Mouse (Mus musculus) embryonic stem cell, embryonic (primary cell): ENCODE measurements around the gene Tbck.

Experiments
- CTCF ChIA-PET, 4 experiments: fragments of 300-600 bp in 2 of 4; fragments of 350-600 bp in 2 of 4; sonication (Branson Sonifier 250); formaldehyde crosslinking; loops; one replicate each; lab custom pipeline; 2022; ENCODE audit warnings: inconsistent platforms in 2 of 4; lab: Charles Lee
- POLR2A ChIA-PET, 4 experiments: fragments of 300-600 bp in 2 of 4; fragments of 350-600 bp in 2 of 4; sonication (Branson Sonifier 250); formaldehyde crosslinking; loops; one replicate each; lab custom pipeline; 2022; ENCODE audit warnings: antibody characterized with exemption in 4 of 4, inconsistent platforms in 1 of 4; lab: Charles Lee

Tbck gene

GRCm38 (mm10) chr3:132744287-132745146 is 60.6 kb downstream of the Tbck start:
- ChIA-PET CTCF (interaction anchor here in 1 of 4 experiments (0.7 kb wide), 1 partner anchor 533 kb away, joined by 3 read pairs; no protein-coding TSS in a partner anchor), POLR2A (interaction anchor here in 1 of 4 experiments (1.4 kb wide), 1 partner anchor 348 kb away, joined by 3 read pairs; the partner anchor contains the start of genes Gstcd and Ints12)

DNA sequence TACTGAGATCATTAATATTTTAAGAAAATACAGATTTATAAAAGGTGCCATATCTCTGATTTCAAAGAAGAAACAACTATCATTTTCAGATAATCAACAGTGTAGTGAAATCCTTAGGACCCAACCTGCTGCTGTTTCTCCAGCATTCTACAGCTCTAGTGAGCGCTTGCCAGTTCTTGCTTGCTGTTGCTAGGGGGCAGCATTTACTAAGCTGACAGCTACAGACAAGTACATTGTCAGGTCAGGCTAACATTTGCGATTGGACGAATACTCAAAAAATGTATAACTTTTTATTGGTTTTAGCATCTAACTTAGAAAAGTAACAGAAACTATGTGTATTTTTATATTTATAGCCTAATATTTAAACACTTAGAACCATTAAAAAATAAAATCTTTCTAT is 63.1 kb downstream of the Tbck start:
- ChIA-PET POLR2A (interaction anchor here in 2 of 4 experiments (1.3 to 2.7 kb wide), 3 partner anchors 9 to 345 kb away, joined by 3 to 8 read pairs (median 6); partner anchors contain the start of genes Gstcd (in 1 of the 2) and Ints12 (in 1 of the 2)), CTCF (interaction anchor here (0.6 to 1.5 kb wide), 7 partner anchors 67 to 563 kb away, joined by 3 to 8 read pairs (median 4); partner anchors contain the start of gene Ppa2 (in 1 of the 4))

DNA sequence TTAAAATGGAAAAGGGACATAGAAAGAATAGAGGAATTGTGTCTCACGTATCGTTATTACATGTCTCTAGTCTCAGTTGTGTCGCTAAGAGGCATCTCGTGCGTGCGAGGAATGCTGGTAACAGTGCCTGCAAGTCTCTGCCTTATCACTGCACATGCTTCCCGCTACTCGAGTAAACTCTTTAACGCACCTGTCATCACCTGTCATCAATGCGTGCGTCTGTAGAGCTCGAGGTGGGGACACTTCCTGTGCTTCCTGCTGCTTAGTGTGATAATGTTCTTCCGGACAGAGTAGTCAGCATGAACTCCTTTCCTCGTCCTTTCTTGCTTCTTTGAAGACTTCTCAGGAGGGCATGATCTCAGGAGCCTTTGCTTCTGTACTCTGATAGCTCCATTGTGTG is 63.8 kb downstream of the Tbck start:
- POLR2A ChIA-PET = interaction anchor here in 2 of 4 experiments (1.3 to 2.7 kb wide), 2 partner anchors 16 to 344 kb away, joined by 6 to 8 read pairs; partner anchors contain the start of genes Gstcd (in 1 of the 2) and Ints12 (in 1 of the 2)
- CTCF ChIA-PET = interaction anchor here in 2 of 4 experiments (0.7 to 1.0 kb wide), 2 partner anchors 75 to 562 kb away, joined by 3 to 4 read pairs; partner anchors contain the start of gene Ppa2 (in 1 of the 2)

DNA sequence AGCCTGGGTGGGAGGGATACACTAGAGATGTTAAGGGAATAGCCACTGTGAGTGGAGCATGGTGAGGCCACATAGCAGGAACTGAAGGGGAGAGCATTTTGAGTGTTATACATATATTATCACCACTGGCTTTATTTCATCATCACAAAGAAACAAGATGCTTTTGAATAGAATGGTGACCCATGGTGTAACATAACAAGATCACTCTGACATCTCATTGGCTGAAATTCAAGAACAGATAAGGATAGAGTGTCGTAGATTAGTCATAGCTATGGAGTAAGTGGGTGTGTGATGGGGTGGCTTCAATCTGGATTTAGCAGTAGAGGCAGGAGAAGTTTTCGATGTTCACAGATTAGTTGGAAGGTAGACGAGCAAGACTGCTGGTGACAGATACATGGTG is 64.8 kb downstream of the Tbck start:
- POLR2A ChIA-PET = no interaction called here
- CTCF ChIA-PET = no interaction called here

GRCm38 (mm10) chr3:132752772-132753171 is 68.8 kb downstream of the Tbck start:
- ChIA-PET CTCF (no interaction called here), POLR2A (interaction anchor here in 1 of 4 experiments (0.5 kb wide), 1 partner anchor 52 kb away, joined by 3 read pairs; no protein-coding TSS in a partner anchor)

DNA sequence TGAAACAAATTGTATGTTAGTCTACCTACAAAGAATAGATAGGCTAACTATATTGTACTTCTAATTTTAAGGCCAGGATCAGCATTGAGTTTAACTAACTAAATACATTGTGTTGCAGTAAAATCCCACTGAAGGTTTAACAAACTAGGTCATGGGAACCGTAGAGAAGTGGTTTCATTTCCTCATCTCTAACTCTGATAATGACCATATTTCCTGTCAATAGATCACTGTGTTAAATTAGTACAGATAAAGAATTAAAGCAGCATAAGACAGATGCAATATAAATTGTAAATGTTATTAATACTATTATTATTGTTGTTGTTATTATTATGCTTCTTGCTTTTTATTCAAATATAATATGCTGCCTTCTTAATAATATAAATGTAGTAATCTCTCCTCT is 72.3 kb downstream of the Tbck start:
- CTCF ChIA-PET = no interaction called here
- POLR2A ChIA-PET = no interaction called here

GRCm38 (mm10) chr3:132766033-132766726 is 82.2 kb downstream of the Tbck start:
- POLR2A ChIA-PET = no interaction called here

GRCm38 (mm10) chr3:132772054-132772453 is 88.1 kb downstream of the Tbck start:
- ChIA-PET CTCF (no interaction called here), POLR2A (interaction anchor here in 1 of 4 experiments (1.0 kb wide), 1 partner anchor 313 kb away, joined by 3 read pairs; no protein-coding TSS in a partner anchor)

More at GRCm38 (mm10) chr3:132766033-132766726, 82.2 kb downstream of the Tbck start:
- CTCF ChIA-PET = no interaction called here

DNA sequence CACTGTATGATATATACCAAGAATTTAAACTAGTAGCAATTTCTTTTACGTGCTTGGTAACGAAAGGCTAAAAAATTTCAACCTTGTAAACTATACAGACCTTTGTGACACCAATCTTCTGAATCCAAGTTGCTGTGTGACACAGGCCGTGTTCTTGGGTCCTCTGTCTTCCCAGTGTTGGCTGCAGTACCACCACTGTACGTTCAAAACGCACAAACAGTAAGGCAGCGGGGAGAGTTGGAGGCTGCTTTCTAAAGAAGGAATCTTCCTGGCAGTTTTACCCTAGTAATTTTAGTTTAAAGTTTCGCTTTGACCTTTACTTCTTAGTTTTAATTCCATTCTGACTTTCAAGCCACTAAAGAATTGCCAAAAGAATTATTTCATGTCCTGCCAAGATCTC is 92.7 kb downstream of the Tbck start:
- CTCF ChIA-PET = no interaction called here
- POLR2A ChIA-PET = no interaction called here

- ChIA-PET POLR2A (interaction anchor here in 1 of 4 experiments (0.6 kb wide), 1 partner anchor 20 kb away, joined by 5 read pairs; no protein-coding TSS in a partner anchor), CTCF (no interaction called here)
Observed at GRCm38 (mm10) chr3:132781103-132781502, 97.2 kb downstream of the Tbck start.

- ChIA-PET POLR2A (no interaction called here), CTCF (no interaction called here)
Observed at GRCm38 (mm10) chr3:132783087-132783486, 99.1 kb downstream of the Tbck start.

DNA sequence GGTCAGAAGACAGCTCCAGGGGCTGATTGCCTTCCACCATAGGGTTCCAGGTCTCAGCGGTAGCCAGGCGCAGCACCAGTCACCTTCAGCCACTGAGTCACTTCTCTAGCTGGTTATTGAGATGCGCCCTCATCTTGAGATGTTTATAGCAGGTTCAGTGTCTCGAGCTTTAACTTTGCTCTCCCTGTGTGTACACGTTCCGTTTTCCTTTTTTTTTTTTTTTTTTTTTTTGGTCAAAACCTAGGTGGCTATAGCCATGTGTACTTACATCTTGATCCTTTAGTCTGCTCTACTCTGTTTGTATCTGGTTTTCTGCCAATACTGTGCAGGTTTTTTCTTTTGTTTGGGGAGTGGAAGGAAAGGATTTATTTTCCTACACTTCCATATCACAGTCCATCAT is 100.8 kb downstream of the Tbck start:
- CTCF ChIA-PET = no interaction called here

DNA sequence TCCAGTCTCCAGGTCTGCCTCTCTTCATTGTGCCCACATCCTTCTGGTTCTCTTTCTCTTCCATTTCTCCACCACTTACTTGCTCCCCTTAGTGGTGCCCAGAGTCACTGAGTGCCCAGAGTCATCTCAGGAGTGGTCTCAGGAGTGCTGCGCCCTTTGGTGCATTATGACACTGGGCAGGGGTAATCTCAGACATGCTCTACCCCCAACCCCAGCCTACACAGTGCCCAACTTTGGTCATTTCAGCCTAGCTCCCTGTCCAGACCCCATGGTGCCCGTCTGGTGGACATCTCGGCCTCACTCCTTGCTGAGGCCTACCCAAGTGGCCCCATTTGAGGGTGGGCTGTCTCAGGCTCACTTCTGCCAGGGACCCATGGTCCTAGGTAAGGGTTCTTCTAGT is 102.7 kb downstream of the Tbck start:
- ChIA-PET POLR2A (interaction anchor here in 2 of 4 experiments (0.5 to 1.5 kb wide), 3 partner anchors 14 to 759 kb away, joined by 3 to 5 read pairs (median 3); no protein-coding TSS in a partner anchor), CTCF (no interaction called here)

More for the DNA sequence above, 100.8 kb downstream of the Tbck start:
- POLR2A ChIA-PET = no interaction called here

- CTCF ChIA-PET = no interaction called here
Observed at GRCm38 (mm10) chr3:132787775-132788174, 103.8 kb downstream of the Tbck start.

DNA sequence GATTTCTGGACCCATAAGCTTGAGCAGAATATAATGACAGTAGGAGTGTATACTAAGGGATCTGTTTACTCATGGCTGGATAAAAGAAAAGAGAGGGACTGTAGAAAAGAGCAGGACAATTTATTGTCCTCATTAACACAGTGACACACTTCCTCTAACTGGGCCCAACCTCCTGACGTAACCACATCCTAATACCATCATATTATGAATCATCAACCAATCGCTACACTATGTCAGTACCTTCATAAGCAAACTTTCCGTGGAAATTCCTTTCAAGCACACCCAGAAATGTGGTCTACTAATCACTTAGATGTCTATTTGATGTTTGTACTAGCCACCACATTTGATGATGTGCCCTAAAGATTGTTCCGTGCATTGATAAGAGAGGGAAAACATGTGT is 107.2 kb downstream of the Tbck start:
- CTCF ChIA-PET = no interaction called here

More at GRCm38 (mm10) chr3:132787775-132788174, 103.8 kb downstream of the Tbck start:
- POLR2A ChIA-PET = interaction anchor here in 2 of 4 experiments (0.6 to 1.5 kb wide), 2 partner anchors 13 to 191 kb away, joined by 3 read pairs; no protein-coding TSS in a partner anchor

GRCm38 (mm10) chr3:132800196-132800595 is 116.3 kb downstream of the Tbck start:
- CTCF ChIA-PET = interaction anchor here in 1 of 4 experiments (0.5 kb wide), 1 partner anchor 659 kb away, joined by 20 read pairs; no protein-coding TSS in a partner anchor
- POLR2A ChIA-PET = interaction anchor here in 1 of 4 experiments (1.2 kb wide), 1 partner anchor 13 kb away, joined by 5 read pairs; no protein-coding TSS in a partner anchor

More for the DNA sequence above, 107.2 kb downstream of the Tbck start:
- POLR2A ChIA-PET = no interaction called here

GRCm38 (mm10) chr3:132801910-132802309 is 118.0 kb downstream of the Tbck start:
- CTCF ChIA-PET = no interaction called here
- POLR2A ChIA-PET = interaction anchor here in 2 of 4 experiments (0.5 to 0.6 kb wide), 2 partner anchors 278 to 1629 kb away, joined by 3 read pairs; no protein-coding TSS in a partner anchor

- ChIA-PET CTCF (interaction anchor here in 1 of 4 experiments (0.7 kb wide), 1 partner anchor 32 kb away, joined by 3 read pairs; no protein-coding TSS in a partner anchor), POLR2A (interaction anchor here in 1 of 4 experiments (0.6 to 1.0 kb wide), 3 partner anchors 10 to 30 kb away, joined by 3 to 6 read pairs (median 3); no protein-coding TSS in a partner anchor)
Observed at GRCm38 (mm10) chr3:132807888-132808579, 124.1 kb downstream of the Tbck start.
